Mouse (Mus musculus) stomach, adult 2 months (tissue): ENCODE measurements around the gene Rangap1. TPM values are rescaled to one million over a fixed set of nuclear protein-coding genes. Genes with fewer than 3 reads are reported as not detected.

Experiments
- polyA plus RNA-seq: library from polyadenylated mRNA; depleted of rRNA; stranded (reverse); fragments of >200 nt; gene quantifications from 2 replicates; pipeline ENCODE4 v1.2.3, GENCODE M21; 2012; rRNA removed

The Rangap1 gene
- 14.0 and 16.3 TPM in 2 replicates for polyA plus RNA-seq

DNA sequence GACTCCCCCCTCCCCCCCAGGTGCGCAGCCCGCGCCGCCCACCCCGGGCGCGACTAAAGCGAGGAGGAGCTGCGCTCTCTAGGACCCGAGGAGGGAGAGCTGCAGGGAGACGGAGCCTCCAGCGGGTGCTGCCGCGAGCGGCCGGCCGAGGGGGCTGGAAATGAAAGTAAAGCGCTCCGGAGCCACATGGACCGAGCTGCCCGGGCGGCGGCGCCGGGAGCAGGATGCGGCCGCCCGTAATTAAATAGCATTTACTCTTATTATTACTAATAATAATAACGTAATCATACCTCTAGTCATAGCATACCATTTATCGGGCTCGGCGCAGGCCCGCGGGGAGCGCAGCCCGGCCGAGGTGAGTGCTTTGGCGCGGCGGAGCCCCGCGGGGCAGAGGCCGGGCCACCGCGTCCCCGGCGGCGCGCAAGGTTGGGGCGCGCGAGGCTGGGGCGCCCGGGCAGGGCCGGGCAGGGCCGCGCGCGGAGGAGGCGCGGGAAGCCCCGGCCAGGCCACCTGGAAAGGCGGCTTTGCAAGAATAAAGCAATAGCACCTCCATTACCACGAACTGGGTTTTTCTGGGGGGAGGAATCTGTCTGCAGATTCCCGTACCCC lies at the start of gene Rangap1, which contains the start of gene Zc3h7b:
Rangap1 (minus strand) TSS at position 539 of the 609 bp plus-strand sequence.
Zc3h7b (plus strand) TSS at position 66 of the 609 bp plus-strand sequence.

DNA sequence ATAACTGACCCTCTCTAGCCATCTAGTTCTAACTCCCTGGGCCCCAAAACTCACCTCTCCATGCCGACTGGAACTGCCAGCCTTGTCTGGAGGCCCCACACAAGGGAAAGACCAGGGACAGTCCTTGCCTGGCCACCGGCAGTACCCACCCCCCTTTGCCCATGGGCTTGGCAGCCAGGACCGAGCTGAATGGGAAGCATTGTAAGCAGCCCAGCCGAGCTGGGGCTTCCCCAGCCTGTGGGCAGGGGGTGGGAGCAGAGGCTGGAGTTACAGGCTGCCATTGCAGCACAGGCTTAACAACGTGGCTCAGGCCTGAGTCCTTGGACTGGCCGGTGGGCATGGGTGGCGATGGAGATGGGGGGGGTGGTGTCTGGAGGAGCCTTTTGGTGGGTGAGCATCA lies 48.2 kb downstream of the Rangap1 start, which contains the start of gene Chadl:
Chadl (minus strand) TSS at position 113 of the 400 bp plus-strand sequence.

GRCm38 (mm10) chr15:81663697-81664561 lies 81.4 kb downstream of the Rangap1 start, which contains the start of gene L3mbtl2:
Gene L3mbtl2 (plus strand): TSS chr15:81663889.

Other genes starting within 250 kb of the Rangap1 start
- gene Ep300, start 160.2 kb downstream of the Rangap1 start, polyA plus RNA-seq: 6.3 and 8.2 TPM in 2 replicates
- gene L3mbtl2, start 81.6 kb downstream of the Rangap1 start, polyA plus RNA-seq: 4.5 and 5.4 TPM in 2 replicates
- 3.8 and 7.7 TPM in 2 replicates for gene Chadl, start 48.2 kb downstream of the Rangap1 start, polyA plus RNA-seq
- gene Zc3h7b, start 473 bp downstream of the Rangap1 start, polyA plus RNA-seq: 8.7 and 9.2 TPM in 2 replicates
- 5.7 and 6.1 TPM in 2 replicates for gene Tef, start 56.9 kb upstream of the Rangap1 start, polyA plus RNA-seq
- 13.6 and 13.8 TPM in 2 replicates for gene Tob2, start 113.3 kb upstream of the Rangap1 start, polyA plus RNA-seq
- gene Phf5a, start 126.4 kb upstream of the Rangap1 start, polyA plus RNA-seq: 20.7 and 21.6 TPM in 2 replicates
- 137 and 147 TPM in 2 replicates for gene Aco2, start 126.8 kb upstream of the Rangap1 start, polyA plus RNA-seq
- 4.3 TPM in 2 replicates for gene Polr3h, start 180.7 kb upstream of the Rangap1 start, polyA plus RNA-seq
- 4.6 and 4.8 TPM in 2 replicates for gene Csdc2, start 191.2 kb upstream of the Rangap1 start, polyA plus RNA-seq
- gene Pmm1, start 215.4 kb upstream of the Rangap1 start, polyA plus RNA-seq: 30.1 and 41.6 TPM in 2 replicates
- gene 1700029P11Rik, start 235.0 kb upstream of the Rangap1 start, polyA plus RNA-seq: not detected in 2 replicates
- 5.4 and 5.5 TPM in 2 replicates for gene Xrcc6, start 242.3 kb upstream of the Rangap1 start, polyA plus RNA-seq